Mouse (Mus musculus) gastrocnemius, adult 18-20 months (tissue): ENCODE measurements around the gene Tiam1. TPM values are rescaled to one million over a fixed set of nuclear protein-coding genes. Genes with fewer than 3 reads are reported as not detected.
"Not testable (repeated sequence)": the region's sequence is repeated elsewhere in the genome, so short reads cannot be mapped to it uniquely, and the experiment has no call there.

ENCODE experiments used
- DNase-seq: peaks from one replicate; pipeline ENCODE4 v3.0.0; 2021; ENCODE audit warnings: low spot score
- total RNA-seq, 2 experiments: library from RNA; stranded (reverse); gene quantifications; 2 replicates each; pipeline ENCODE4 v1.2.3; 2021

The Tiam1 gene
- total RNA-seq, 2 experiments from 2014 or later: 4.2 to 10.0 TPM

DNA sequence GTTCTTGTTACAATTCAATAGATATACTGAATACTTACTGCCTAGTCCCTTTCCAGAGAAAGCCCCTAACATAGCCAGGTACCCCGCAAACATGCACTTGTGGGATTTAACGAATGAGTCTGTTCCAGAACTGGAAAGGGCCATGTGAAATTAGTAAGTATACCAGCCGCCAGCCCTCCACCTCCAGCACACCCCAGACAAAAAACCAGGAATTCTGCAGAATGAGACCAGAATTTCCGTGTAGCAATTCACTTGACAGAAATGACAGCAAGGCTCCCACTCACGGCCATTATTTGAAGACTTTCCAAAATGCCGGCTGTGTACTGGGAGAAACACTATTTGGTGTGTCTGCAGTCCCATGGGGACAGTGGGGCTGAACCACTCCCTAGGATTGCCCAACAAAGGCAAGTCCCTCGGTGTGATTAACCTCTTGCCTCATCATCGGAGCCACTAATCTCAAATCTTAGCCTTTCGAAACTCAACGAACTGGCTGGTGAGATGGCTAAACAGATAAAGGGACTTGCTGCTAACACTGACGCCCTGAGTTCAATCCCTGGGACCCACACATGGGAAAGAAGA is 30.9 kb downstream of the Tiam1 start:
- peak; percentile 58 for DNase-seq

- DNase-seq: no peak
Observed at GRCm38 (mm10) chr16:90109500-90109899, 34.1 kb downstream of the Tiam1 start.

DNA sequence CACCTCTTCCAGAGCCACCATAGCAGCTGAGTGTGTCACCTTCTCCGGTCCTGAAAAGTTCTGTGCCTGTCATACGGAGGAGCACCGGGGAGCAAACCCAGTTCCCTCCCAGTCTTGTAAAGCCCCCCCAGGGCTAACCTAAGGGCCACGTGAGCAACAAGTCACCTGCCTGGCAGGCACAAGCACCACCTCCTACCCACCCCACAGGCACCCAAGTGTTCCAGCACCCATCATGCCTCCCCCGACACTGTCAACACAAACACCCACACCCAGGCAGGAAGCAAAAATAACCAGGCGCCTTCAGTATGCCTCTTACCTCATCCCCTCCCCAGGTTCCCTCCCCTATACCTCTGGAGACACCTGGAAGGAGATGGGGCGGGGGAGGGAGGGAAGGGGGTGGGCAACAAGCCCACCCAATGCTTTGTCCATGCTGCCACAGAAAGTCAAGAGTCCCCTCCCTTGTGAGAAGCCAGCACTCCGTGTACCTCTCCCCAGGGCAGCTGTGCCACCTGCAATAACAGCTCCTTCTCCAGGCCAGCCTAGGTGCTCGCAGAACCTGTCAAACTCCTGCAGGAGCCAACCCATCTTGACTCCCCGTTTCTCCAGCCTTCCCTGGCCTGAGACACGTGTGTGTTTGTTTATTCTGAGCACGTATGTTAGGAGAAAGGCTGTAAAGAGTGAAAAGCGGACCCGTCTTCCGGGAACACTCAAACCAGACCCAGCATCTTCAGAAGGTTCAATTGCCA is 38.7 kb downstream of the Tiam1 start:
- DNase-seq: no peak

DNA sequence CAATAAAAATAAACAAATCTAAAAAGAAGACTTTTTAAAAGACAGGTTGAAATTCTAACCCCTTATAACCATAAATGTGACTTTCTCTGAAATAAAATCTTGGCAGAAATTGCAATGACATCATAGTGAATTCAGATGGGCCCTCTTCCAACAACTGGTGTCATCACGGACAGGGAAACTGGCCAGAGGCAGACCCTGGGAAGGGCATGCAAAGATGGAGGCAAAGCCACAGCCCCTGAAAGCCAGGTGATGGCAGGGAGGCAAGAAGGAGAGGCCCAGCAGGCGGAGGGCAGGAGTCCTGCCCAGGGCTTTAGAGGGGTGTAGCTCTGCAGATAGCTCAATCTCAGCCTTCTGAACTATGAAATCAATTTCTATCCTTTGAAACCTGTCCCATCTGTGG is 39.8 kb downstream of the Tiam1 start:
- no peak for DNase-seq

- no peak for DNase-seq
Observed at GRCm38 (mm10) chr16:90102596-90102995, 41.0 kb downstream of the Tiam1 start.

DNA sequence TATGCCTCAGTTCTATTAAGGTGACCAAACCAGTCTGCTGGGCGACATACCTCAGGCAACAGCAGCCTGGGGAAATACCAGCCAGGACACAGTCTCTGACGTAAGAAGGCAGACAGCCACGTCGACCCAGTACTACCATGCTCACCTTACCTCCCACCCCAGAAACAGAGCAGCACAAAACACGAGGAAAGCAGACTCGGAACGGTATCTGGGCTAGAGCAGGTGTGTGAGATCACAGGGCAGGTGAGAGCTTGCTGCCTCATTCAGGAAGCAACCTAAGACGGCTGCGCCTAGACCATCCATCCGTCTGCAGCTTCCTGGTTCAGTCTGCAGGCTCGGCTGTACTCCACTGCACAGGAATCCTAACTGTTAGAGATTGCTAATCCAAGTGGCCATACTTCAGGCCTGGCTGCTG is 45.4 kb downstream of the Tiam1 start:
- DNase-seq: no peak

- DNase-seq: no peak
Observed at GRCm38 (mm10) chr16:90097769-90098168, 45.8 kb downstream of the Tiam1 start.

DNA sequence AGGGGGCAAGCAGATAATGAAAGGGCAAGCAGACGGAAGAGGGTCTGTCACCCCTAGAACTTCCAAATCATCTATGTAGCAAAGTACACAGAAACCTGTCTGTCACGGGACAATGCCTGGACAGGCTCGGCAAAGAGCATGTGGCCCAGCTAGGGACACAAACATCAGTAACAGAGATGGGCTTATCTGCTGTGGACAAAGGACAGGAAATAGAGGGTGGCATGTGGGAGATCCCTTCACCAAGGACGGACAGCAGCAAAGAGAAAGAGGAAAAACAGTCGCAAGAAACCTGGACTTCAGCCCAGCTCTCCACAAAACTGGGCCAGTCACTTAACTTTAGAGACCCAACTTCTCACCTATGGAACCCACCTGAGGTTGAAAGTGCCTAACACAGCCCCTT is 47.6 kb downstream of the Tiam1 start:
- DNase-seq: no peak

GRCm38 (mm10) chr16:90093015-90093414 is 50.6 kb downstream of the Tiam1 start:
- no peak for DNase-seq

GRCm38 (mm10) chr16:90091906-90092305 is 51.7 kb downstream of the Tiam1 start:
- no peak for DNase-seq

GRCm38 (mm10) chr16:90091112-90091720 is 52.4 kb downstream of the Tiam1 start:
- DNase-seq: no peak

- no peak for DNase-seq
Observed at GRCm38 (mm10) chr16:90090368-90090767, 53.2 kb downstream of the Tiam1 start.

DNA sequence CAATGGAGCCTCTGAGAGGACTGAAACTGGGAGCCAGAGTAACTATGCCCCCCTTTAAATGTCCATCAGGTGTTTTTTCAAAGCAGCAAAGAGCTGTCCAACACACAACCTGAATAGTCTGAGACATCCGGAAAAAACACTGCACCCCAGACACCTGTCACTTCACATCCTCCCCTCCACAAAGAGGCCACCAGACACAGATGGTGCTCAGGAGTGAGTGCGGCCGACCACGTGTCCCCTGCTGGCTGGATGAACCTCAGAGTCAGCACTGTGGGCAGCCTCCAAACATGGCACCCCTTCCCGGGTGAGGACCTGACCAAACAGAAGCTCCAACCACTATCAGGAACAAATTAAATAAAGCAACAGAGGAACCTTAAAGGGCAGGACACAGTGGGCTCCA is 56.3 kb downstream of the Tiam1 start:
- DNase-seq: no peak

- no peak for DNase-seq
Observed at GRCm38 (mm10) chr16:90086111-90086510, 57.5 kb downstream of the Tiam1 start.

DNA sequence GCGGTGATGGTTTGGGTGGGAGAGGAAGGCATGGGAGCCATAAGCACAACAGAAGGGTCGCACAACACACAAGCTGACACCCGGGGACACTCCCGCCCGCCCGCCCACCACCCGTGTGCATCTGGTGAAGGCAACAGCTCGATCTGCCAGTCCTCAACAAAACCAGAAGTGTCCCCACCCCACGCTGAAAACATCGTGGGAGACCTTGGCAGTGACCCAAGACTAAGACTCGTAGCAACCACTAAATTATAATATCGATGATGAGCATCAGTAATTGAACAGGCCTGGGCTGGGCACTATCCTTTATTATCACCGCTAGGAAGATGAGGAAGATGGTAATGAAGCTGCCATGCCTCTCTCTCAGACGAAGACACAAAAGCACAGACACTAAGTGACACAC is 58.0 kb downstream of the Tiam1 start:
- DNase-seq: no peak

- DNase-seq: no peak
Observed at GRCm38 (mm10) chr16:90081125-90081524, 62.4 kb downstream of the Tiam1 start.

- no peak for DNase-seq
Observed at GRCm38 (mm10) chr16:90078806-90079381, 64.7 kb downstream of the Tiam1 start.

GRCm38 (mm10) chr16:90073510-90073909 is 70.1 kb downstream of the Tiam1 start:
- no peak for DNase-seq

- DNase-seq: no peak
Observed at GRCm38 (mm10) chr16:90072651-90073050, 70.9 kb downstream of the Tiam1 start.

GRCm38 (mm10) chr16:90071125-90071524 is 72.4 kb downstream of the Tiam1 start:
- not testable (repeated sequence) for DNase-seq

DNA sequence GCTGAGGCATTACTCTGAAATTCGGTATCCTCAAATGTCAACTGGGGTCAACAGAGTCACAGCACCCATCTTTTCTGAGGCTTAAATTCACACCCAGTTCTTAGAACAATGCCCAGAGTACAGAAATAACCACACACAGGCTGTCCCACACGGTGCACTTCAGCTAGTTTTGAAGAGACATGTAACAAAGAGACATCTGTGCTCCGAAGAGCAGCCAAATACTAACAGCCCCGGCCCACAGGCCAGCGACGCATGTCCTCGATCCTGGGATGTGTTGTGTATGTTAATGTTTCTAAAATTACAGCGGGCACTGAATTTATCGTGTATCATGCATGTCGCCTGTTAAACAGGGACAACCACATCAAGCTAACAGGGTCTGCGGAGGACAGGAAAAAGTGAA is 73.5 kb downstream of the Tiam1 start:
- DNase-seq: no peak

- no peak for DNase-seq
Observed at GRCm38 (mm10) chr16:90069197-90069596, 74.4 kb downstream of the Tiam1 start.
